Mouse (Mus musculus): Measurements from ENCODE around the gene Tnpo1.

DNA sequence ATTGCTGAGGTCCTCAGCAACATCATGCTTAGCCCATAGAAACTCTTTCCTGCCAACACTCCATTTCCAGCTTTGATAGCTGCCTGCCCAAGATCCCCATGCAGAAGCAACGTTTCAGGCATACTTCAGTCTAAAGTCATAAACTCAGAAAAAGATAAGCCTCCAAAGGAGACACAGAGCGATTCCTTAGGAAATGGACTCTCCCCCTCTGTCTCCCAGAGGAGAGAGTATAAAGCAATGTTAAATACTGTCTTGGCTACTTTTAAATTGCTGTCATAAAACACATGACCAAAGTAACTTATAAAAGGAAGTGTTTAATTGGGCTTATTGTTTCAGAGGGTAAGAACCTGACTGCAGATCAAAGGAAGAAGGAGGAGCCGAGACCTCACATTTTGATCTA is 45.9 kb upstream of the Tnpo1 start:
- TF ChIP-seq POLR2A (IDR thresholded peaks at IDR 0.05; ENCODE audit: borderline replicate concordance, extremely low read depth, insufficient read depth, insufficient read length, poor library complexity, severe bottlenecking) (no peak), CTCF (IDR thresholded peaks at IDR 0.05; ENCODE audit: borderline replicate concordance, extremely low read depth, insufficient read depth, insufficient read length) (no peak)
